Mouse (Mus musculus): ENCODE measurements around the gene Etv4. TPM values are rescaled to one million over a fixed set of nuclear protein-coding genes. Genes with fewer than 3 reads are reported as not detected.

The Etv4 gene
- total RNA-seq, 2 experiments from 2014 or later: 20.3 to 20.9 TPM

DNA sequence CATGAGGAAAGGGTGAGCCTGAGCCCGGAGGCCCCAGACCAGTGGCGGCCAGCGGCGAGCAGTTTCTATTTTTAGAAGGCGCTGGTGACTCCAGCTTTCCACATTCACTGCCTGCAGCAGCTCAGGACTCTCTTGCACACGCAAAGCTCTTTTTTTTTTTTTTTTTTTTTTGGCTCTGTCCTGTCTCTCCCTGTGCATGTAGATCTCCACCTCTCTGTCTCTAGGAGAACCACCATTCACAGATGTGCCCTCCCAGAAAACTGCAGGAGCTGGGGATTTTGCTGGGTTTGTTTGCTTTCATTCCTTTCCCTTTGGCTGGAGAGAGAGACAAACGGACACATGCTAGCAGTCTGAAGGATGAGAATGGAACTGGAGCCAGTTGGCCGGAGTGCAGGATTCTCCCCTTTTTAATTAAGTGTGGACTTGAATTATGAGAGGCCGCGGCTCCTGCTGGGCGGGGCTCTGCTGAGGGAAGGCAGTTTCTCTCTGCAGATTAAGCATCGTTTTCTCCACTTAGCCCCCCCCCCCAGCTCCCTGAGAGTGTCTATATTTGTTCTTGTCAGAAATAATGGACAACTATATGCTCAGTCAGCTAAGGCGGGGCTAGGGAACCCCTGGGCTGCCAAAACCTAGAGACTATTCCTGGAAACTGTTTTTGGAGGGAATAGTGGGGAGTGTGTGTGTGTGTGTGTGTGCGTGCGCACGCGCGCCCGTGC lies 5.8 kb upstream of the Etv4 start:
- DNase-seq (ENCODE audit: extremely low spot score in 1 of 2, low spot score in 2 of 2): no peak

DNA sequence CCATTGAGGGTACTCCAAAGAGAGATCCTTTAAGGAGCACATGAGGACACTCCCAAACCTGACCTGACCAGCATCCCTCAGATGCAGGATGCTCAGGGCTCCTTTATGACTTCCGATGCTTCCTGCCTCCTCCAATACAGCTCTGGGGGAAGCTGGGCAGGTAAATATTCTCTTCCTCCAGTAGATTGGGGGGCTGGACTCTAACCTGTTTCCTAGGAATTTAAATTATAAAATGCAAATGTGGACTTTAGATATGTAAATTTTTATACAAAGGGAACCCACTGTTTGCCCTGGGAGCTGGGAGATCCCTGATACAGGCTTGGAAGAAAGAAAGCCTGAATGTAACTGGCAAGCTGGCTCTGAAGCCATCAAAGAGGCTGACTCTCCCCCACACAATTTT lies 2.3 kb upstream of the Etv4 start:
- no peak for DNase-seq (ENCODE audit: extremely low spot score in 1 of 2, low spot score in 2 of 2)
- intact Hi-C loops (cut with DNase I): no loop called here

More for the DNA sequence above, 5.8 kb upstream of the Etv4 start:
- intact Hi-C loops (cut with DNase I): no loop called here

DNA sequence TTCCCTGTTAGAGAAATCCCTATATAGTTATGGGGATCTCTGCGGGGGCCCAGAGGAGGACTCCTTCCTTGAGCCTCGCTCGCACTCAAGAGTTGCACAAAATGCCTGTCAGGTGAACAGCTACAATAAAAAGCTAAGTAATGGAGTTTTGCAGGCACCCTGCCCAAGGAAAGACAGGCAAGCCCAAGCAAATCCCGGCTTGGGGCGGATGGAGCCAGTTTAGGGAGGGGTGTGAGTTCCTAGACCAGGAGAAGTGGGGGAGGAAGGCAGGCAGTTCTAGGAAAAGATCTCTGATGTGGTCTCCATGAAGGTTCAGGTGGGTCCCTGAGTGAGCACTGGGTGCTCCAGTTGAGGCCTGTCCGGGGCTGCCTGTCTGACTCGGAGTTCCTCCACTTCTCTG lies 1.5 kb upstream of the Etv4 start:
- intact Hi-C loops (cut with DNase I): no loop called here
- no peak for DNase-seq (ENCODE audit: extremely low spot score in 1 of 2, low spot score in 2 of 2)

DNA sequence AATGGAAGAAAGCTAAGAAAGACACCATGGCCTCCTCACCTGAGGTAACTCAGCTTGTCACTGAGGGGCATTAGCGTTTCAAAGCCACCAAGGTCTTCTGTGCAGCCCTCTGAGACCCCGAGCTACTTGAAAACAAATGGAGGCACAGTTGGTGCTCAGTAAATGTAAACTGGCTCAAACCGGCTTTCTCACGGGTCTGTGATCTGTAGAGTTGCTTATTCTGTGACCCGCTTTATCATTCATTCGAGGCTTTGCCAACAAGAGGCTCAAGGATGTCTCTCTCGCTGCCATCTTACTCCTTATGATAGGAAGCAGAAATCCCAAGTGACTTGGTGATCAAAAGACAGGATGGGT lies 658 bp upstream of the Etv4 start:
- intact Hi-C loops (cut with DNase I): no loop called here
- DNase-seq (ENCODE audit: extremely low spot score in 1 of 2, low spot score in 2 of 2): no peak

DNA sequence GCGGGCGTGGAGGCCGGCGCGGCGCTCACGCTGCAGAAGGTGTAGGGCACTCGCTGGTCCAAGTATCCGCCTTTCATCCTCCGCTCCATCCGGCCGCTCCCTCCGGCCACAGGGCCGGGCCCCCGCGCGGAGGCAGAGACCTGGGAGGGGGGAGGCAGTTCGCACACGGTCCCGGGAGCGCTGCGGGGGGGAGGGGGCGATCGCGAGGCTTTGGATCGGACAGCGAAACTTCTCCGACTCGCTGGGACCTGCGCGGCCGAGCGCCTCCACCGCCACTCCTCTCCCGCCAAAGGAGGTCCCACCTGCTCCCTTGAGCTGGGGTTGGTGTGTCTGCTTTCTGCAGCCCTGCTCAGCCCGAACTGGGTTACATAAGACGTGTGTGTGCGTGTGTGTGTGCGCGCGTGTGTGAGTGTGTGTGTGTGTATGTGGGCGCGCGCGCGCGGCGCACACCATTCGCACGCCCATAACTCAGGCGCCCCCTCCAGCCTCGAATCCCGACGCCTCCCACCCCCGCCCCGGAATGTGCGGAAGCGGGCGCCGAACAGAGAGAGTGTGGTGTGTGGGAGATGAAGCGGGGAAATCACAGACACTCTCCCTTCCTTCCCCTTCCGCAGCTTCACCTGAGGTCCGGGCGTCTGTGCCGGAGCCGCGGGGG lies 556 bp downstream of the Etv4 start:
- DNase-seq (ENCODE audit: extremely low spot score in 1 of 2, low spot score in 2 of 2): peak; percentile 23 to 64

DNA sequence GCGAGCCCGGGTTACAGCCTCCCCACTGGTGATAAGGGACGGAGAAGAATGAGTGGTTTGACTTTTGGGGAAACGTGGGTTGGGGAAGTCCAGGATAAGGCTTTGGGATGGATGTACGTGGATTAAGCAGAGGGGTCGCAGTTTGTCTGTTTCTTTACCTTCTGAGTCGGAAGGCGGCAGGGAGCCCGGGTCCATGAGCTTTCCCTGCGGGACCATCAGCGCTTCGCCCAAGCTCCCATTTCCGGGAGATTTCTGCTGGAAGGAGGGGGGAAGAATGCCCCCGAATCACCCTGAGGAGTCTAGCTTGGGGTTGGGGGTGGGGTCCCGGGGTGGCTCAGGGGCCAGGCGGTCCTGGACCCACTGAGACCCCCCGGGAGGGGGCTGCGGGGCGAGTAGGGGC lies 1.1 kb downstream of the Etv4 start:
- intact Hi-C loops (cut with DNase I): no loop called here
- no peak for DNase-seq (ENCODE audit: extremely low spot score in 1 of 2, low spot score in 2 of 2)

More for the DNA sequence above, 556 bp downstream of the Etv4 start:
- intact Hi-C loops (cut with DNase I): no loop called here

DNA sequence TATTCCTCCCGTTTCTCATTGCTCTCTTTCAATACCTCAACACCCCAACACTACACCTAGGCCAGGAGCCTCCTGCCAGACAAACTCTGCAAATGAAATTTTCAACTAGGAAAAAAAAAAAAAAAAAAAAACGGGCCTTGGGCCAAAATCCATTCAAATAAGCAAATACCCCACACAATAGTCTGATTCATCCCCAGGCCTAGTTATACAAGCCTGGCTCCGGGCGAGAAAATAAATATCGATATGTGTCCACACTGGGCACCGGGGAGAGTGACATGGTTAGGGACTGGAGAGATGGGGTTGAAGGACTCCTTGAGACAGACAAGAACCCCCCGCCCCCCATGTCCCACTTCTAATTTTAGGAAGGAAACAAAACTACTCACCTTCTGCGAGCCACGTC lies 1.6 kb downstream of the Etv4 start:
- DNase-seq (ENCODE audit: extremely low spot score in 1 of 2, low spot score in 2 of 2): no peak
- intact Hi-C loops (cut with DNase I): no loop called here

DNA sequence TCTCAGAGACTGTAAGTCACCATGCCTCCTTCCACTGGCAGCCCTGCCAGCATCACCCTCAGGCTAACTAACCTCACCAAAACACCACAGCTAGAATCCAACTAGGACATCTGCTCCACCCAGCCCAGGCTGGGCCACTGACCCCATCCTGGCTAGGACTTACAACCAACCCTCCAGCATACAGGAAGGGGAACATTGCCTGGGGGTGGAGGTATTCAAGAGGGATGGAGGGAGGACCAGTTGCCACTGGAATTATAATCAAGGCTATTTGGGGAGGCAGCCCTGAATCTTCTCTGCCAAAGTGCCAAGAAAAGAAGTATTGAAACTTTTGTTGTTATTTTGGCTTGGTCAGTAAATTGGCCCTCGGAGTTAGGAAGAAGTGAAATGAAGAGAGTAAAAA lies 2.0 kb downstream of the Etv4 start:
- DNase-seq (ENCODE audit: extremely low spot score in 1 of 2, low spot score in 2 of 2): peak in 1 of 2 experiments; percentile 27
- intact Hi-C loops (cut with DNase I): no loop called here

DNA sequence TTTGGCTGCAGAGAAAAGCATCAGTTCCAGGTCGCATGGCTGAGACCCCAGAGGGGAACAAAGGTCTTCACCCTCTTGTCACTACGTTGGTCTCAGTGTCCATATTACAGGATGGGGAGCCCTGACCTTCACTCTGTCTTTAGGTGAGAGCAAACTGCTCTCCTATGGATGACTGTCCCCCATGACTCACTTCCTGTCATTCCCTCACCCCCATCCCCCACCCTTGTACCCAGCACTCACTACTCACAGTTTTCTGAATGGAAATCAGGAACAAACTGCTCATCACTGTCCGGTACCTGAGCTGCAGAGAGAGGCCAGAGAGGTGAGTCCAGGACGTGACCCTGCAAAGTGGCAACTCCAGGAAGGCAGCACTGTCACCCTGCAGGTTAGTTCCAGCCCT lies 8.3 kb downstream of the Etv4 start:
- no peak for DNase-seq (ENCODE audit: extremely low spot score in 1 of 2, low spot score in 2 of 2)
- intact Hi-C loops (cut with DNase I): no loop called here

DNA sequence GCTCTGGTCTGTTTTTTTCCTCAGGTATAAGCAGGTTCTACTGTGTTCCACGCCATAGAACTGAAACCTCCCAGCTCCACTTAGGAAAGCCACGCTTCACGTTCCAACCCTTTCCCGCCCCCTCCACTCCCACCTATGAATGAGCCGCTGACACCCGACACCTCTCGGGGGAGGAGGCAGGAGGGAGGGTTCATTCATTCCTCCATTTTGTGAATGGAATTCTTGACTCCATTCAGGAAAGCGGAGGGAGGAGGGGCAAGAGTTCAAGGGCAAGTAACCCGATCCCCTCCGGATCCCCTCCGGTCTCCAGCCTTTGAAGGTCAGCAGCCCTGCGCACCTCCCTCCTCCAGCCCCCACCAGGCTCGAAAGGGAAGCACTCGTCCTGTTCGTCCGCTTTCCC lies 12.7 kb downstream of the Etv4 start:
- intact Hi-C loops (cut with DNase I): no loop called here
- DNase-seq (ENCODE audit: extremely low spot score in 1 of 2, low spot score in 2 of 2): peak in 1 of 2 experiments; percentile 57

DNA sequence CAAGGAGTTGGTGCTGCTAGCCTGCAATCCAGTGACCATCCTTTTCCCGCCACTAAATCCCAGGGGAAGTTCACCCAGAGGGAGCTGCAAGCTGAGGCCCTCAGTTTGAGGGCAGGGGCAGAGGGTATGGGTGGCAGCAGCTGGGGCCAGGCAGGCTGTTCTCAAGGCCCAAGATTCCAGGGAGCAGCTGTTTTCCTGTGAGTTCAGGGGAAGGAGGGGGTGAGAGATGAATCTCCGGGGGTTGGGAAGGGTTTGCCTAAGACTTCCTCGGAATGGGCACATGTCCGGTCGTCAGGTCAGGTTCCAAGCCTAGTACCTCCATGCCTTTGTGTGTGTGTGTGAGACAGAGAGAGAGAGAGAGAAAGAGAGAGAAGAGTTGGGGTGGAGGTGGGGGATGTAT lies 13.1 kb downstream of the Etv4 start:
- intact Hi-C loops (cut with DNase I): no loop called here
- DNase-seq (ENCODE audit: extremely low spot score in 1 of 2, low spot score in 2 of 2): no peak

DNA sequence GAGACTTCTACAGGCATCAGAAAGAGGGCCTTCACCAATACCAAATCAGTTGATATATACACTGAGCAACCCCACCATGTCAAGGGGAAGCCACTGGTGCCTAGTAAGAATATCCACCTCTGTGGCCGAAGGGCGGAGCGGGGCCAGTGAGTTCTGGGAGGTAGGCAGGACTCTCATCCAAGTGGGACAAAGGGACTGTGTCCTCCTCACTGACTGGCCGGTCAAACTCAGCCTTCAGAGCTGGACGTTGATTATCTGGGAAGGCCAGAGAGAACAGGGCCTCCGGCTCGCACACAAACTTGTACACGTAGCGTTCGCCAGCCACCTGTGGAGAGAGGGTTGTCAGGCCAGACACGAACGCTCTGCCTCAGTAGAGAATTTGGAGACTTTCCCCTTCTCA lies 14.9 kb downstream of the Etv4 start:
- intact Hi-C loops (cut with DNase I): no loop called here
- DNase-seq (ENCODE audit: extremely low spot score in 1 of 2, low spot score in 2 of 2): no peak

DNA sequence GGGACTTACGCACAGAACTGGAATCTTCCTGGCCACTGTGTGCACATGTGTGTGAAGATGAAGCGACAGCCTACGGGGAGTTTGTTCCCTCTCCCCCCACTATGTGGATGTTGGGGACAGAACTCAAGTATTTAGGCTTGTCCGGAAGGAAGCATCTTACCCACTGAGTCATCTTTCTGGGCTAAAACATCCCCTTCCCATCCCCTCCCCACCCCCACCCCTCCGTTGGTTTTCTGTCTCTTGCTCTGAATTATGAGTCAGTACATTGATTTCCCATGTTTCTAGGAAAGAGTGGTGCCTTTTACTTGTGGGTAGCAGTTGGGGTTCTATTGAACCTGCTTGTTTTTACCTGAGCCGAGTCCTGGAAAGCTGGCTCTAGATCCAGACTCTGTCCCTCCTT lies 16.4 kb downstream of the Etv4 start:
- DNase-seq (ENCODE audit: extremely low spot score in 1 of 2, low spot score in 2 of 2): no peak
- intact Hi-C loops (cut with DNase I): loop anchor here (5.0 kb wide), 1 partner anchor 144 kb away; no protein-coding TSS in a partner anchor

DNA sequence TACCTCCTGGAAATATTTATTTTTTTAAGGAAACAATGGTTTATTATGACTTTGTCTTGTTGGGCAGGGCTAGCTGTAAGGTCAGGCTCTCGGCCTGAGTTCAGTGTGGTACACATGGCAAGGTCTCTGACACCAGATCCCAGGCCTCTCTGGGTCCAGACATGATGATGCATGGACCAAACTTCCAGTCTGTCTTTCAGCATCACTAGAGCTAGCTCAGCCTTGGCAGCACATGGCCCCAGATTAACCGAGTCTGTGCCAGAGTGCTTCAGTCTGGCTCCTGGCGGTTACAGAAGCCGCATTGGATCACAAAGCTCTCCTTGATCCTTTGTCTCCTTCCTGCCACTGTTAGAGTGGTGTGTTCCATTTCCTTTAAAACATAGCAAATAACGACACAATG lies 17.8 kb downstream of the Etv4 start:
- intact Hi-C loops (cut with DNase I): loop anchor here (5.0 kb wide), 1 partner anchor 145 kb away; no protein-coding TSS in a partner anchor
- DNase-seq (ENCODE audit: extremely low spot score in 1 of 2, low spot score in 2 of 2): no peak

DNA sequence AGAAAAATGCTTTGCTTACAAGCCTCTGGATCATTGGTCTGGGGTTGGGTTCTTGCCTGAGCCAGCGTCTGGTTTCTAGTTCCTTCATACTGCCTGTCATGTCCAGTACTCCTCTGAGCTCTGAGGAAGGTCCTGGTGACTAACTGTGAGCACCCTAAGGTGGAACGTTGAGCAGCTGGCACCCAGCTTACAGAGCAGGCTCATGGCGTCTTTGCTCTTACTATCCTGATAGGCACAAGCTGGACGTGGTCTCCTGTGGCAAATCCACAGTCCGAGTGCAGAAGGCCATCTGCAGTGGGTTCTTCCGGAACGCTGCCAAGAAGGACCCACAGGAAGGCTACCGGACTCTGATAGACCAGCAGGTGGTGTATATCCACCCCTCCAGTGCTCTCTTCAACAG lies 20.6 kb downstream of the Etv4 start:
- intact Hi-C loops (cut with DNase I): no loop called here
- no peak for DNase-seq (ENCODE audit: extremely low spot score in 1 of 2, low spot score in 2 of 2)

DNA sequence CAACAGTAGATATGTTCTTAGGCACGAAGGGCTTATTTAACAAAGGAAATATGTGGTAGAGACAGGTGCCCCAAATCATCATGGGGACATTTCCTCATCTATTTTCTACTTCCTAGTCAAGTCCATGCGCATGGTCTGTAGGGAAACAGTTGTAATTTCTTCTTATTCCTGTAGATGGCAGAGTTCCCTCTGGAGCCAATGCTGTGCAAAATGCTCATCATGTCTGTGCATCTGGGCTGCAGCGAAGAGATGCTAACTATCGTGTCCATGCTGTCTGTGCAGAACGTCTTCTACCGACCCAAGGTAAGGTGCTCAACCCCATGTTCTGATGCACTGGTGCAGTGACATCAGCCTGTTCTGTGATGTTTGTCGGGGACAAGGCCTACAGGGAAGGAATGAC lies 21.4 kb downstream of the Etv4 start:
- DNase-seq (ENCODE audit: extremely low spot score in 1 of 2, low spot score in 2 of 2): peak in 1 of 2 experiments; percentile 73
- intact Hi-C loops (cut with DNase I): no loop called here

DNA sequence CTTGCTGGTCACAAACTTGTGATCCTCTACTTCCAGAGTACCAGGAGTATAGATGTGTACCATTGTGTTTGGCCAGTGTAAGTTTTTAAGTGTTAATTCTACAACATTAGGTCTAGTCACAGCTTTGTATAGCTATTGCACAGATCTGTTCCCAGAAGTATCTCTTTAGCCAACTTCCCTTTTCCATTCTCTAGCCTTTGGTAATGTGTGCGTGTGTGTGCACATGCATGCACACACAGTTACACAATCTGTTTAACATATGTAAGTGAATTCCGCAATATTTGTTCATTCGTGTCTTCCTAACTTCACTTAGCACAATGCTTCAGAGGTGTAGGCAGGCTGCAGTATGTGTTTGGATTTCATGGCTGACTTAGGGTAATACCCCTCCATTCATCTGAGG lies 25.6 kb downstream of the Etv4 start:
- no peak for DNase-seq (ENCODE audit: extremely low spot score in 1 of 2, low spot score in 2 of 2)
- intact Hi-C loops (cut with DNase I): no loop called here

DNA sequence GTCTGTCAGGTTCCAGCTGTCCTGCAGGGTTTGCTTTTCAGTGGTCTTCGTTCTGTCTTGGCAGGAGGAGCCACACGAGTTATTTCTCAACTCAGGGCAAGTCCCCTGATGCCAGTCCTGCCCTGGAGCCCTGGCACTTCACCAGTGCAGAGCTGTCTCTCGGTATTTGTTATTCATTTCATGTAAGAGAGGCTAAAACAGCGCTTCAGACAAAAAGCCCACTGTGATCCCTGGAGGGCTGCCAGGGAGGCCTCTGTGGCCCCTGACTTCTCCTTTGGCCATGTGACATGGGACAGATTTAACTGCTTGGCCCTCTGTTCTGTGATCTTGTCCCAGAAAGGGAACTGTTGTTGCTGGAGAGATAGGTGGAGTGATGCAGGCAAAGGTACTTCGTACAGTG lies 26.7 kb downstream of the Etv4 start:
- peak; percentile 45 to 70 for DNase-seq (ENCODE audit: extremely low spot score in 1 of 2, low spot score in 2 of 2)
- intact Hi-C loops (cut with DNase I): no loop called here

DNA sequence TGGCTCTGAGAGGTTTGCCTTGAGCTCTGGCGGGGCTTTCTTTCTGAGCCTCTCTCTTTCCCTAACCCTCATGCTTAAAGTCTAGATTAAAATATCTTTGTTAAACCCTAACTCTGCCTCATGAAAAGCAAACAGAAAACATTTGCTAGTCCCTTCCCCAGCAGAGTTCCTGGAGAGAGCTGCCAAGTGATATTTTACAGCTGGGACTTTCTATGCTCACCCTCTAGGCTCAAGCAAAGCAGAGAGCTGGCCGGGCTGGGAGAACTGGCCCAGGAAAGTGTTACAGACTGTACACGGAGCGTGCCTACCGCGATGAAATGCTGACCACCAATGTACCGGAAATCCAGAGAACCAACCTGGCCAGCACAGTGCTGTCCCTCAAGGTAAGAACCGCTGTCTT lies 27.8 kb downstream of the Etv4 start:
- intact Hi-C loops (cut with DNase I): no loop called here
- DNase-seq (ENCODE audit: extremely low spot score in 1 of 2, low spot score in 2 of 2): no peak

DNA sequence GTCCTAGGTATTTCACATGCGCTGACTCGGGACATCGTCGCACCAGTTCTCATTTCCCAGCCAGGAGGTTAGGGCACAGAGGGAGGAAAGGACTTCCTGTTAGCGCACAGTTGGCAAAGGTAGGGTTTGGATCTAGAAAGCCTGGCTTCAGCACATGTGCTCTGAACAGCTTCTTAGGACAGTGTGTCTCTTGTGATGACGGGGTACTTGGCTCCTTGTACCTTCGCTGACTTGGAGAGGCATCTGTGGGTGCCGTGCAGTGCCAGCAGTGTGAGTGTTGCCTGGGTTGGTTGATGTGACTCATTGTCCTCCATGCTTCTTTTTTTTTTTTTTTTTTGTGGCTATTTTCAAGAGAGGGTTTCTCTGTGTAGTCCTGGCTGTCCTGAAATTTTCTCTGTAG lies 28.6 kb downstream of the Etv4 start:
- intact Hi-C loops (cut with DNase I): no loop called here
- no peak for DNase-seq (ENCODE audit: extremely low spot score in 1 of 2, low spot score in 2 of 2)

DNA sequence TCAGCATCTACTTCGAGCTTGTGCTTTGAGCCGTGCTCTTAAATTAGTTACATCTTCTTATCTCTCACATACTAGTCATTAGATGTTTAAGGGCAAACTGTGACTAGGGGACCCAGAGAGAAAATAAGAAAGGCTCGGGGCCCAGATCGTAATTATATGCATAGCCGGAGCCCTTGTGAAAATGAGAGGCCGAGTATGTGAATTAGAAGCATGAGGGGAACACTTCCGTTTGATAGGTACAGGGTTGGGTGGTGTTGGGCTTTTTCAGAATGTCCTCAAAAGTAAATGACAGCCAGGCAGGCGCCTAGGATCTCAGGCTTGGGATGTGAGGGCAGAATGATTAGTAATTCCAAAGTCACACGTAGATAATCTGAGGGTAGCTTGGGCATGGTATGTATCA lies 51.6 kb downstream of the Etv4 start:
- no peak for DNase-seq (ENCODE audit: extremely low spot score in 1 of 2, low spot score in 2 of 2)
- intact Hi-C loops (cut with DNase I): loop anchor here (5.0 kb wide), 1 partner anchor 36 kb away; no protein-coding TSS in a partner anchor
